Mouse (Mus musculus): Measurements from ENCODE around the gene 1300017J02Rik. TPM values are rescaled to one million over a fixed set of nuclear protein-coding genes. Genes with fewer than 3 reads are reported as not detected.

Gene 1300017J02Rik
- polyA plus RNA-seq, 1 experiment: 1.7 TPM

GRCm38 (mm10) chr9:103286396-103286795 lies 18.5 kb downstream of the 1300017J02Rik start:
- Histone ChIP-seq H3K4me1 (replicated peaks; ENCODE audit: control insufficient read depth, insufficient read depth, low read length) (no peaks in the 10 kb centered on the region), H3K36me3 (ENCODE audit: control insufficient read depth, insufficient read depth, low read length) (no peaks in the 10 kb centered on the region), H3K27ac (ENCODE audit: control insufficient read depth, insufficient read depth, low read length) (no peak overlapping the region), H3K27me3 (ENCODE audit: control insufficient read depth, insufficient read depth, low read length) (no peaks in the 10 kb centered on the region), H3K4me3 (ENCODE audit: control insufficient read depth, insufficient read depth, low read length) (no peak overlapping the region)
- 66% methylated on average over 4 of the region's 4 CpGs for WGBS
- TF ChIP-seq CTCF (IDR thresholded peaks at IDR 0.05; ENCODE audit: borderline replicate concordance, control insufficient read depth, extremely low read depth, insufficient read depth, low read length, poor library complexity) (no peak), POLR2A (IDR thresholded peaks at IDR 0.05; ENCODE audit: control insufficient read depth, extremely low read depth, insufficient read depth, low read length, poor library complexity) (no peak)
- DNase-seq: no peak

DNA sequence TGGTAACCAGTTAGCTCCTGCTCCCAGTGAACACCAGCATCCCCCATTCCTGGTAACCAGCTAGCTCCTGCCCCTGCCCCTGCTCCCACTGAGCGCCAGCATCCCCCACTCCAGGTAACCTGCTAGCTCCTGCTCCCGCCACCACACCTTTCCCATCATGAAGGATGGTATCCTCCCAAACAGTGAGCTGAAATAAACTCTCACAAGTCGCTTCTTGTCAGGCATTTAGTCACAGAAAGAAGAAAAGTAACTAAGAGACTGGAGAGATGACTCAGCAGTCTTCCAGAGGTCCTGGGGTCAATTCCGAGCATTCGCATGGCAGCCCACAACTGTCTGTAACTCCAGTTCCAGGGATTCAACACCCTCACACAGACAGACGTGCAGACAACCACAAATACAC lies 28.0 kb downstream of the 1300017J02Rik start:
- no peaks in the 10 kb centered on the region for H3K27me3 ChIP-seq (ENCODE audit: control insufficient read depth, insufficient read depth, low read length)
- no peak overlapping the region for H3K27ac ChIP-seq (ENCODE audit: control insufficient read depth, insufficient read depth, low read length)
- no peaks in the 10 kb centered on the region for H3K4me1 ChIP-seq (replicated peaks; ENCODE audit: control insufficient read depth, insufficient read depth, low read length)
- no peaks in the 10 kb centered on the region for H3K36me3 ChIP-seq (ENCODE audit: control insufficient read depth, insufficient read depth, low read length)
- TF ChIP-seq POLR2A (IDR thresholded peaks at IDR 0.05; ENCODE audit: control insufficient read depth, extremely low read depth, insufficient read depth, low read length, poor library complexity) (no peak), CTCF (IDR thresholded peaks at IDR 0.05; ENCODE audit: borderline replicate concordance, control insufficient read depth, extremely low read depth, insufficient read depth, low read length, poor library complexity) (no peak)
- 94% methylated on average over 6 of the region's 6 CpGs for WGBS
- no peak for DNase-seq
- H3K4me3 ChIP-seq (ENCODE audit: control insufficient read depth, insufficient read depth, low read length): no peak overlapping the region

- TF ChIP-seq CTCF (IDR thresholded peaks at IDR 0.05; ENCODE audit: borderline replicate concordance, control insufficient read depth, extremely low read depth, insufficient read depth, low read length, poor library complexity): no peak
- no peaks in the 10 kb centered on the region for H3K4me1 ChIP-seq (replicated peaks; ENCODE audit: control insufficient read depth, insufficient read depth, low read length)
- no peak for DNase-seq
- H3K27me3 ChIP-seq (ENCODE audit: control insufficient read depth, insufficient read depth, low read length): no peaks in the 10 kb centered on the region
- H3K4me3 ChIP-seq (ENCODE audit: control insufficient read depth, insufficient read depth, low read length): no peak overlapping the region
- H3K36me3 ChIP-seq (ENCODE audit: control insufficient read depth, insufficient read depth, low read length): no peaks in the 10 kb centered on the region
- H3K27ac ChIP-seq (ENCODE audit: control insufficient read depth, insufficient read depth, low read length): no peak overlapping the region
- WGBS: 79% methylated on average over 1 of the region's 1 CpGs
Measured at GRCm38 (mm10) chr9:103275676-103276075, 29.2 kb downstream of the 1300017J02Rik start.

DNA sequence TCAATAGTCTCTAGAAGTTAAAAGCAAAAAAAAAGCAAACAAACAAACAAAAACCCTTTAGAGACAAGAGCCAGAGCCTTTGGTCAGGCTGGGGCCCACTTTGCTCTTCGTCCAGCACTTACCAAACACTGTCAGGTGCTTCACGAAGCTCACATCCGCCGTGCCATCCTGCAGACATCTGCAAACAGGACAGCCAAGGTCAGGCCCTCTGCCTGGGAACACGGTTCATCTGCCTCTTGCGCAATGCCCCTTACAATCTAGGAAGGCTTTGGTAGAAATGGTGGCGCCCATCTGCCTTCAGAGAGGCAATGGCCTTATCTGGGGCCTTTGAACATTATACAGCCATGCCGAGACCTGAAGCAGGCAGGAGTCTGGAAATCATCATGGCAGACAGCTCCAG lies 30.1 kb downstream of the 1300017J02Rik start:
- H3K36me3 ChIP-seq (ENCODE audit: control insufficient read depth, insufficient read depth, low read length): no peaks in the 10 kb centered on the region
- WGBS: 90% methylated on average over 8 of the region's 8 CpGs
- no peak for DNase-seq
- H3K27ac ChIP-seq (ENCODE audit: control insufficient read depth, insufficient read depth, low read length): no peak overlapping the region
- H3K4me3 ChIP-seq (ENCODE audit: control insufficient read depth, insufficient read depth, low read length): no peak overlapping the region
- no peaks in the 10 kb centered on the region for H3K27me3 ChIP-seq (ENCODE audit: control insufficient read depth, insufficient read depth, low read length)
- TF ChIP-seq CTCF (IDR thresholded peaks at IDR 0.05; ENCODE audit: borderline replicate concordance, control insufficient read depth, extremely low read depth, insufficient read depth, low read length, poor library complexity) (no peak), POLR2A (IDR thresholded peaks at IDR 0.05; ENCODE audit: control insufficient read depth, extremely low read depth, insufficient read depth, low read length, poor library complexity) (no peak)
- no peaks in the 10 kb centered on the region for H3K4me1 ChIP-seq (replicated peaks; ENCODE audit: control insufficient read depth, insufficient read depth, low read length)

- 83% methylated on average over 4 of the region's 4 CpGs for WGBS
- no peak for DNase-seq
- no peaks in the 10 kb centered on the region for H3K27me3 ChIP-seq (ENCODE audit: control insufficient read depth, insufficient read depth, low read length)
- no peak overlapping the region for H3K4me3 ChIP-seq (ENCODE audit: control insufficient read depth, insufficient read depth, low read length)
- H3K27ac ChIP-seq (ENCODE audit: control insufficient read depth, insufficient read depth, low read length): no peak overlapping the region
- TF ChIP-seq CTCF (IDR thresholded peaks at IDR 0.05; ENCODE audit: borderline replicate concordance, control insufficient read depth, extremely low read depth, insufficient read depth, low read length, poor library complexity) (no peak), POLR2A (IDR thresholded peaks at IDR 0.05; ENCODE audit: control insufficient read depth, extremely low read depth, insufficient read depth, low read length, poor library complexity) (no peak)
- no peaks in the 10 kb centered on the region for H3K4me1 ChIP-seq (replicated peaks; ENCODE audit: control insufficient read depth, insufficient read depth, low read length)
- H3K36me3 ChIP-seq (ENCODE audit: control insufficient read depth, insufficient read depth, low read length): no peaks in the 10 kb centered on the region
Measured at GRCm38 (mm10) chr9:103271104-103271503, 33.8 kb downstream of the 1300017J02Rik start.

- 90% methylated on average over 4 of the region's 4 CpGs for WGBS
- Histone ChIP-seq H3K27ac (ENCODE audit: control insufficient read depth, insufficient read depth, low read length) (no peak overlapping the region), H3K4me1 (replicated peaks; ENCODE audit: control insufficient read depth, insufficient read depth, low read length) (no peaks in the 10 kb centered on the region), H3K4me3 (ENCODE audit: control insufficient read depth, insufficient read depth, low read length) (no peak overlapping the region), H3K27me3 (ENCODE audit: control insufficient read depth, insufficient read depth, low read length) (no peaks in the 10 kb centered on the region), H3K36me3 (ENCODE audit: control insufficient read depth, insufficient read depth, low read length) (no peaks in the 10 kb centered on the region)
- no peak for DNase-seq
- no peak for TF ChIP-seq CTCF (IDR thresholded peaks at IDR 0.05; ENCODE audit: borderline replicate concordance, control insufficient read depth, extremely low read depth, insufficient read depth, low read length, poor library complexity)
- TF ChIP-seq POLR2A (IDR thresholded peaks at IDR 0.05; ENCODE audit: control insufficient read depth, extremely low read depth, insufficient read depth, low read length, poor library complexity): no peak
Measured at GRCm38 (mm10) chr9:103265778-103266177, 39.1 kb downstream of the 1300017J02Rik start.

GRCm38 (mm10) chr9:103252906-103253305 lies 52.0 kb downstream of the 1300017J02Rik start:
- no peak overlapping the region for H3K27ac ChIP-seq (ENCODE audit: control insufficient read depth, insufficient read depth, low read length)
- no peaks in the 10 kb centered on the region for H3K4me1 ChIP-seq (replicated peaks; ENCODE audit: control insufficient read depth, insufficient read depth, low read length)
- no peaks in the 10 kb centered on the region for H3K27me3 ChIP-seq (ENCODE audit: control insufficient read depth, insufficient read depth, low read length)
- 90% methylated on average over 5 of the region's 5 CpGs for WGBS
- no peaks in the 10 kb centered on the region for H3K36me3 ChIP-seq (ENCODE audit: control insufficient read depth, insufficient read depth, low read length)
- DNase-seq: no peak
- no peak overlapping the region for H3K4me3 ChIP-seq (ENCODE audit: control insufficient read depth, insufficient read depth, low read length)
- TF ChIP-seq CTCF (IDR thresholded peaks at IDR 0.05; ENCODE audit: borderline replicate concordance, control insufficient read depth, extremely low read depth, insufficient read depth, low read length, poor library complexity) (no peak), POLR2A (IDR thresholded peaks at IDR 0.05; ENCODE audit: control insufficient read depth, extremely low read depth, insufficient read depth, low read length, poor library complexity) (no peak)
